Mouse (Mus musculus): ENCODE results near the gene Dusp12.

DNA sequence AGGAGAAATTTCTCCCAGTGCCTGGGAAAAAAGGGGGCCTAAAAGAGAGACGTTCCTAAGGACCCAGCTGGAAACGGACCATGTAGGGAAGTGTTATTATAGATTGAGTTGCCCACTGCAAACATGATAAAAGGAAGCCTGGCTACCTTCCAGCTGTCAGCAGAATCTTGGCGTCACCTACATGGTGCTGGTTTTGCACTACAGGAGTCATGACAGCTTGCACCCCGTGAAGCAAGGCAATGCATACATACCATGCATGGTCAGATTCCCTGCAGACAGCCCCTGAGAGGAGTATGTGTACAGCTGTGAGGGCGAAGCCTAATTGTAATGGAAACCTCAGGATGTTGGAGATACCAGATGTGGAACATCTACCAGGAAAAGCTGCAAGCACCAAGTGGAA is 30.3 kb upstream of the Dusp12 start:
- no peak for TF ChIP-seq POLR2A (IDR thresholded peaks at IDR 0.05; ENCODE audit: control insufficient read depth, extremely low read depth, insufficient read depth, low read length, poor library complexity)
- no peak for TF ChIP-seq CTCF (IDR thresholded peaks at IDR 0.05; ENCODE audit: borderline replicate concordance, control insufficient read depth, extremely low read depth, insufficient read depth, low read length, poor library complexity)
